Mouse (Mus musculus): ENCODE measurements around the gene Tom1l2.

The Tom1l2 gene

GRCm38 (mm10) chr11:60306834-60307233 is 45.9 kb downstream of the Tom1l2 start:
- DNase-seq (ENCODE audit: inconsistent ontology term) = no peak

GRCm38 (mm10) chr11:60305611-60306010 is 47.1 kb downstream of the Tom1l2 start:
- no peak for DNase-seq (ENCODE audit: inconsistent ontology term)

- DNase-seq (ENCODE audit: inconsistent ontology term) = no peak
Observed at GRCm38 (mm10) chr11:60303497-60303896, 49.2 kb downstream of the Tom1l2 start.

GRCm38 (mm10) chr11:60302354-60303083 is 50.2 kb downstream of the Tom1l2 start:
- DNase-seq (ENCODE audit: inconsistent ontology term) = no peak

GRCm38 (mm10) chr11:60301588-60302208 is 51.0 kb downstream of the Tom1l2 start:
- DNase-seq (ENCODE audit: inconsistent ontology term) = peak; percentile 89

- DNase-seq (ENCODE audit: inconsistent ontology term) = no peak
Observed at GRCm38 (mm10) chr11:60300318-60300717, 52.4 kb downstream of the Tom1l2 start.

GRCm38 (mm10) chr11:60297772-60298171 is 54.9 kb downstream of the Tom1l2 start:
- DNase-seq (ENCODE audit: inconsistent ontology term) = no peak

GRCm38 (mm10) chr11:60294630-60295313 is 57.9 kb downstream of the Tom1l2 start:
- no peak for DNase-seq (ENCODE audit: inconsistent ontology term)

- DNase-seq (ENCODE audit: inconsistent ontology term) = peak; percentile 93
Observed at GRCm38 (mm10) chr11:60293683-60294629, 58.7 kb downstream of the Tom1l2 start.

- DNase-seq (ENCODE audit: inconsistent ontology term) = peak; percentile 80
Observed at GRCm38 (mm10) chr11:60292718-60293117, 60.0 kb downstream of the Tom1l2 start.

GRCm38 (mm10) chr11:60288980-60289379 is 63.7 kb downstream of the Tom1l2 start:
- DNase-seq (ENCODE audit: inconsistent ontology term) = no peak

GRCm38 (mm10) chr11:60286311-60286710 is 66.4 kb downstream of the Tom1l2 start:
- DNase-seq (ENCODE audit: inconsistent ontology term) = peak; percentile 84

- no peak for DNase-seq (ENCODE audit: inconsistent ontology term)
Observed at GRCm38 (mm10) chr11:60280429-60281414, 72.0 kb downstream of the Tom1l2 start.

- no peak for DNase-seq (ENCODE audit: inconsistent ontology term)
Observed at GRCm38 (mm10) chr11:60279483-60279882, 73.2 kb downstream of the Tom1l2 start.

GRCm38 (mm10) chr11:60277771-60278170 is 74.9 kb downstream of the Tom1l2 start:
- DNase-seq (ENCODE audit: inconsistent ontology term) = no peak

- no peak for DNase-seq (ENCODE audit: inconsistent ontology term)
Observed at GRCm38 (mm10) chr11:60277164-60277740, 75.5 kb downstream of the Tom1l2 start.

- no peak for DNase-seq (ENCODE audit: inconsistent ontology term)
Observed at GRCm38 (mm10) chr11:60276408-60277093, 76.2 kb downstream of the Tom1l2 start.

- peak; percentile 95 for DNase-seq (ENCODE audit: inconsistent ontology term)
Observed at GRCm38 (mm10) chr11:60273273-60273805, 79.4 kb downstream of the Tom1l2 start.

GRCm38 (mm10) chr11:60268563-60268962 is 84.1 kb downstream of the Tom1l2 start:
- DNase-seq (ENCODE audit: inconsistent ontology term) = no peak
